Mouse (Mus musculus): ENCODE measurements around the gene Slc41a3. TPM values are rescaled to one million over a fixed set of nuclear protein-coding genes. Genes with fewer than 3 reads are reported as not detected.
"Not testable (repeated sequence)": the region's sequence is repeated elsewhere in the genome, so short reads cannot be mapped to it uniquely, and the experiment has no call there.

Slc41a3 gene
- polyA plus RNA-seq, 1 experiment from 2014 or later, result 8.1 TPM

GRCm38 (mm10) chr6:90644965-90645364 is 40.4 kb downstream of the Slc41a3 start:
- no peak overlapping the region for H3K4me3 ChIP-seq (ENCODE audit: low read depth, low read length)
- no peaks in the 10 kb centered on the region for H3K9me3 ChIP-seq (ENCODE audit: control insufficient read depth, low read length)
- H3K9ac ChIP-seq (replicated peaks; ENCODE audit: low read depth, low read length), result no peak overlapping the region
- H3K27ac ChIP-seq (ENCODE audit: low read depth, low read length), result no peak overlapping the region
- ATAC-seq (ENCODE audit: low read depth), result no peak
- no peaks in the 10 kb centered on the region for H3K27me3 ChIP-seq (ENCODE audit: control insufficient read depth, insufficient read depth, low read length)
- no peaks in the 10 kb centered on the region for H3K36me3 ChIP-seq (ENCODE audit: control insufficient read depth, insufficient read depth, low read length)
- H3K4me2 ChIP-seq (ENCODE audit: low read depth, low read length), result no peak overlapping the region
- no peaks in the 10 kb centered on the region for H3K4me1 ChIP-seq (ENCODE audit: control insufficient read depth, insufficient read depth, low read length)
- 73% methylated on average over 4 of the region's 4 CpGs for whole genome bisulfite sequencing

- H3K9ac ChIP-seq (replicated peaks; ENCODE audit: low read depth, low read length), result no peak overlapping the region
- H3K27ac ChIP-seq (ENCODE audit: low read depth, low read length), result no peak overlapping the region
- 93% methylated on average over 6 of the region's 6 CpGs for WGBS
- H3K9me3 ChIP-seq (ENCODE audit: control insufficient read depth, low read length), result no peaks in the 10 kb centered on the region
- no peak overlapping the region for H3K4me2 ChIP-seq (ENCODE audit: low read depth, low read length)
- no peaks in the 10 kb centered on the region for H3K36me3 ChIP-seq (ENCODE audit: control insufficient read depth, insufficient read depth, low read length)
- ATAC-seq (ENCODE audit: low read depth), result no peak
- H3K4me1 ChIP-seq (ENCODE audit: control insufficient read depth, insufficient read depth, low read length), result no peaks in the 10 kb centered on the region
- H3K27me3 ChIP-seq (ENCODE audit: control insufficient read depth, insufficient read depth, low read length), result no peaks in the 10 kb centered on the region
- no peak overlapping the region for H3K4me3 ChIP-seq (ENCODE audit: low read depth, low read length)
Observed at GRCm38 (mm10) chr6:90648391-90648790, 43.9 kb downstream of the Slc41a3 start.

GRCm38 (mm10) chr6:90649279-90649678 is 44.8 kb downstream of the Slc41a3 start:
- H3K36me3 ChIP-seq (ENCODE audit: control insufficient read depth, insufficient read depth, low read length), result no peaks in the 10 kb centered on the region
- H3K4me1 ChIP-seq (ENCODE audit: control insufficient read depth, insufficient read depth, low read length), result no peaks in the 10 kb centered on the region
- H3K4me3 ChIP-seq (ENCODE audit: low read depth, low read length), result no peak overlapping the region
- H3K9me3 ChIP-seq (ENCODE audit: control insufficient read depth, low read length), result no peaks in the 10 kb centered on the region
- no peak overlapping the region for H3K4me2 ChIP-seq (ENCODE audit: low read depth, low read length)
- no peak for ATAC-seq (ENCODE audit: low read depth)
- 67% methylated on average over 4 of the region's 4 CpGs for WGBS
- no peak overlapping the region for H3K9ac ChIP-seq (replicated peaks; ENCODE audit: low read depth, low read length)
- H3K27ac ChIP-seq (ENCODE audit: low read depth, low read length), result no peak overlapping the region
- H3K27me3 ChIP-seq (ENCODE audit: control insufficient read depth, insufficient read depth, low read length), result no peaks in the 10 kb centered on the region

GRCm38 (mm10) chr6:90650634-90651033 is 46.1 kb downstream of the Slc41a3 start:
- H3K9me3 ChIP-seq (ENCODE audit: control insufficient read depth, low read length), result no peaks in the 10 kb centered on the region
- no peak overlapping the region for H3K4me3 ChIP-seq (ENCODE audit: low read depth, low read length)
- H3K27me3 ChIP-seq (ENCODE audit: control insufficient read depth, insufficient read depth, low read length), result no peaks in the 10 kb centered on the region
- no peak for ATAC-seq (ENCODE audit: low read depth)
- no peak overlapping the region for H3K9ac ChIP-seq (replicated peaks; ENCODE audit: low read depth, low read length)
- no peak overlapping the region for H3K4me2 ChIP-seq (ENCODE audit: low read depth, low read length)
- no peaks in the 10 kb centered on the region for H3K4me1 ChIP-seq (ENCODE audit: control insufficient read depth, insufficient read depth, low read length)
- H3K27ac ChIP-seq (ENCODE audit: low read depth, low read length), result no peak overlapping the region
- WGBS, result 40% methylated on average over 1 of the region's 1 CpGs
- no peaks in the 10 kb centered on the region for H3K36me3 ChIP-seq (ENCODE audit: control insufficient read depth, insufficient read depth, low read length)

- Histone ChIP-seq H3K4me3 (ENCODE audit: low read depth, low read length) (no peak overlapping the region), H3K9me3 (ENCODE audit: control insufficient read depth, low read length) (no peaks in the 10 kb centered on the region), H3K4me1 (ENCODE audit: control insufficient read depth, insufficient read depth, low read length) (no peaks in the 10 kb centered on the region), H3K27me3 (ENCODE audit: control insufficient read depth, insufficient read depth, low read length) (no peaks in the 10 kb centered on the region), H3K4me2 (ENCODE audit: low read depth, low read length) (no peak overlapping the region), H3K9ac (replicated peaks; ENCODE audit: low read depth, low read length) (no peak overlapping the region), H3K36me3 (ENCODE audit: control insufficient read depth, insufficient read depth, low read length) (no peaks in the 10 kb centered on the region), H3K27ac (ENCODE audit: low read depth, low read length) (no peak overlapping the region)
- WGBS, result 64% methylated on average over 2 of the region's 2 CpGs
- no peak for ATAC-seq (ENCODE audit: low read depth)
Observed at GRCm38 (mm10) chr6:90653736-90654135, 49.2 kb downstream of the Slc41a3 start.

- not testable (repeated sequence) for H3K4me2 ChIP-seq (ENCODE audit: low read depth, low read length); H3K9me3 ChIP-seq (ENCODE audit: control insufficient read depth, low read length); H3K4me1 ChIP-seq (ENCODE audit: control insufficient read depth, insufficient read depth, low read length); H3K27me3 ChIP-seq (ENCODE audit: control insufficient read depth, insufficient read depth, low read length); H3K4me3 ChIP-seq (ENCODE audit: low read depth, low read length); H3K36me3 ChIP-seq (ENCODE audit: control insufficient read depth, insufficient read depth, low read length); H3K27ac ChIP-seq (ENCODE audit: low read depth, low read length); H3K9ac ChIP-seq (replicated peaks; ENCODE audit: low read depth, low read length); ATAC-seq (ENCODE audit: low read depth)
- 72% methylated on average over 2 of the region's 2 CpGs for WGBS
Observed at GRCm38 (mm10) chr6:90656344-90656850, 51.9 kb downstream of the Slc41a3 start.

GRCm38 (mm10) chr6:90659913-90660312 is 55.4 kb downstream of the Slc41a3 start:
- WGBS, result 70% methylated on average over 2 of the region's 2 CpGs
- ATAC-seq (ENCODE audit: low read depth), result no peak

GRCm38 (mm10) chr6:90660398-90661028 is 56.0 kb downstream of the Slc41a3 start:
- Histone ChIP-seq H3K4me2 (ENCODE audit: low read depth, low read length) (no peak overlapping the region), H3K36me3 (ENCODE audit: control insufficient read depth, insufficient read depth, low read length) (peaks cover 18% of the 10 kb centered on the region), H3K27me3 (ENCODE audit: control insufficient read depth, insufficient read depth, low read length) (no peaks in the 10 kb centered on the region), H3K9ac (replicated peaks; ENCODE audit: low read depth, low read length) (no peak overlapping the region), H3K27ac (ENCODE audit: low read depth, low read length) (no peak overlapping the region), H3K9me3 (ENCODE audit: control insufficient read depth, low read length) (no peaks in the 10 kb centered on the region), H3K4me1 (ENCODE audit: control insufficient read depth, insufficient read depth, low read length) (no peaks in the 10 kb centered on the region), H3K4me3 (ENCODE audit: low read depth, low read length) (no peak overlapping the region)
- no peak for ATAC-seq (ENCODE audit: low read depth)
- 84% methylated on average over 20 of the region's 20 CpGs for WGBS

More at GRCm38 (mm10) chr6:90659913-90660312, 55.4 kb downstream of the Slc41a3 start:
- H3K9me3 ChIP-seq (ENCODE audit: control insufficient read depth, low read length), result no peaks in the 10 kb centered on the region
- H3K27me3 ChIP-seq (ENCODE audit: control insufficient read depth, insufficient read depth, low read length), result no peaks in the 10 kb centered on the region
- H3K27ac ChIP-seq (ENCODE audit: low read depth, low read length), result no peak overlapping the region
- no peak overlapping the region for H3K4me3 ChIP-seq (ENCODE audit: low read depth, low read length)
- no peaks in the 10 kb centered on the region for H3K4me1 ChIP-seq (ENCODE audit: control insufficient read depth, insufficient read depth, low read length)
- no peak overlapping the region for H3K4me2 ChIP-seq (ENCODE audit: low read depth, low read length)
- H3K9ac ChIP-seq (replicated peaks; ENCODE audit: low read depth, low read length), result no peak overlapping the region
- peaks cover 14% of the 10 kb centered on the region for H3K36me3 ChIP-seq (ENCODE audit: control insufficient read depth, insufficient read depth, low read length)

- no peaks in the 10 kb centered on the region for H3K27me3 ChIP-seq (ENCODE audit: control insufficient read depth, insufficient read depth, low read length)
- 86% methylated on average over 11 of the region's 11 CpGs for WGBS
- peaks cover 23% of the 10 kb centered on the region for H3K36me3 ChIP-seq (ENCODE audit: control insufficient read depth, insufficient read depth, low read length)
- H3K9ac ChIP-seq (replicated peaks; ENCODE audit: low read depth, low read length), result no peak overlapping the region
- H3K4me1 ChIP-seq (ENCODE audit: control insufficient read depth, insufficient read depth, low read length), result no peaks in the 10 kb centered on the region
- H3K4me2 ChIP-seq (ENCODE audit: low read depth, low read length), result no peak overlapping the region
- no peaks in the 10 kb centered on the region for H3K9me3 ChIP-seq (ENCODE audit: control insufficient read depth, low read length)
- no peak overlapping the region for H3K27ac ChIP-seq (ENCODE audit: low read depth, low read length)
- H3K4me3 ChIP-seq (ENCODE audit: low read depth, low read length), result no peak overlapping the region
- ATAC-seq (ENCODE audit: low read depth), result no peak
Observed at GRCm38 (mm10) chr6:90661029-90661399, 56.5 kb downstream of the Slc41a3 start.
